Mouse (Mus musculus) NIH3T3 (cell line): ENCODE measurements around the gene Ppan.
A peak's percentile ranks its signal among the peaks of the same experiment; 100 is the strongest.

Source experiments
- DNase-seq: peaks from one replicate; pipeline ENCODE4 v3.0.0-alpha.2; 2012; ENCODE audit warnings: low read depth

Ppan gene

DNA sequence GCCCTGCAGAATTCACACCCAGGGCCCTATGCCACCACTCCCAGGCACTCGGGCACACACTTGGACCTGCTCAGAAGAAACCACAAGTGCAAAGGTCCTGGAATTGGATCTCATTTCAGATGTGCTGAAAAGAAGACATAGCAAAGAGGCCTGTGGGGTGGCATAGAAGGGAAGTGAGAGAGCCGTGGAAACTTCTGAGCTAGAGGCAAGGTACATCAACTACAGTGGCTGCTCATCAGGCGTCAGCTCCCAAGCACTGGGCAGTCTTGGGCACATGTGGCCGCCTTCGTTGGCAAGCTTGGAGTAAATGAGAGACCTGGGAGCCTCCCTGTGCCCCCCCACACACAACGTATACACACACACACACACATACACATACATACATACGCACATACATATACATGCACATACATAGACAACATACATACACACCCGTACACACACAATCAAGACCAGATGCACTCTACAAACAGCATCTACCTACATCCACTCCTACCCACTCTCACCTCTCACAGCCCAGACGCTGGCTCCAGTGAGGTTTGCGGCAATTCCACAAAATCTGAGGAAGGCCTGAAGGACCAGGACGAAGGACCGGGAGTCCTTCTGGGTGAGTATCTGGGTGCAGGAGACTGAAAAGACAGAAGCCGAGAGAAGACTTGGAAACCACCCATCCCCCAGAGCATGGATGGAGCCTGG is 8.7 kb upstream of the Ppan start, which contains the start of gene Angptl6:
Gene Angptl6 (minus strand): TSS at position 631 of the 696 bp plus-strand sequence.
- no peak for DNase-seq

DNA sequence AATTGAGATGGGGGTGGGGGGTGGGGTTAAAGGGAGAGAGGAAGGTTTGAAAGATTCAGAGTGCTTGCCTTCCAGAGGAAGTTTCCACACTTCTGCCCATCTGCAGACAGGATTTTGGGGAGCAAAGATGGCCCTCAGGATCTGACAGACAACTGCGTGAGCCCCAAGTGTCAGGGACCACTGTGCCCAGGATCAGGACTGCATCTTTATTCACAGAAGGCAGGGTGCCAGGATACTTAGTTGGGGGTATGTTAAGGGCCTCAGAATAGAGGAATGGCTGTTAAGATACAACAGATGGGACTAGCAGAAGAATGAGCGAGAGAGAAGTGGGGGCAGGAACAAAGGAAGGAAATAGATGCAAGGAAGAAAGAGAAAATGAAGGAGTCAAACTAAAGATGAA is 1.4 kb upstream of the Ppan start:
- DNase-seq, result no peak

DNA sequence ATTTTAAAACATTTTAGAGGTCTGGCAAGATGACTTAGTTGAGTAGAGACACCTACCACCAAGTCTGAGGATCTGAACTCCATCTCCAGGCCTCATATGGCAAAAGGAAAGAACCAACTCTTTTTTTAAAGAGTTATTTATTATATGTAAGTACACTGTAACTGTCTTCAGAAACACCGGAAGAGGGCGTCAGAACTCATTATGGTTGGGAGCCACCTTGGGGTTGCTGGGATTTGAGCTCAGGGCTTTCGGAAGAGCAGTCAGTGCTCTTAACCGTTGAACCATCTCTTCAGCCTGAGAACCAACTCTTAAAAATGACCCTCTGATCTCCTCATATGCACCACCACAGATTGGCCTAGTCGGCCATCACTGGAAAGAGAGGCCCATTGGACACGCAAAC is 784 bp upstream of the Ppan start:
- no peak for DNase-seq

DNA sequence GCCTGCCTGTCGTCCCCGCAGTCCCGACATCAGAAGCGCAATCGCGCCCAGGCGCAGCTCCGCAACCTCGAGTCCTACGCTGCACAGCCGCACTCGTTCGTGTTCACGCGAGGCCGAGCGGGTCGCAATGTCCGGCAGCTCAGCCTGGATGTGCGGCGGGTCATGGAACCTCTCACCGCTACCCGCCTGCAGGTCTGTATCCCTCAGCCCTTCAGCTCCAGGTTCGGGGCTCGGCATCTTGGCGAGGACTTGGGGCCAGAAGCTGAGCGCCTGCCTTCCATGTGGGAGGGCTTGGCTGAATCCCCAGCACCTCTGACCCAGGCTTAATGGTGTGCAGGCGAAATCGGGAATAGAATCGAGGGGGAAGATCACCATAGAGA is 401 bp downstream of the Ppan start:
- peak; percentile 51 for DNase-seq

DNA sequence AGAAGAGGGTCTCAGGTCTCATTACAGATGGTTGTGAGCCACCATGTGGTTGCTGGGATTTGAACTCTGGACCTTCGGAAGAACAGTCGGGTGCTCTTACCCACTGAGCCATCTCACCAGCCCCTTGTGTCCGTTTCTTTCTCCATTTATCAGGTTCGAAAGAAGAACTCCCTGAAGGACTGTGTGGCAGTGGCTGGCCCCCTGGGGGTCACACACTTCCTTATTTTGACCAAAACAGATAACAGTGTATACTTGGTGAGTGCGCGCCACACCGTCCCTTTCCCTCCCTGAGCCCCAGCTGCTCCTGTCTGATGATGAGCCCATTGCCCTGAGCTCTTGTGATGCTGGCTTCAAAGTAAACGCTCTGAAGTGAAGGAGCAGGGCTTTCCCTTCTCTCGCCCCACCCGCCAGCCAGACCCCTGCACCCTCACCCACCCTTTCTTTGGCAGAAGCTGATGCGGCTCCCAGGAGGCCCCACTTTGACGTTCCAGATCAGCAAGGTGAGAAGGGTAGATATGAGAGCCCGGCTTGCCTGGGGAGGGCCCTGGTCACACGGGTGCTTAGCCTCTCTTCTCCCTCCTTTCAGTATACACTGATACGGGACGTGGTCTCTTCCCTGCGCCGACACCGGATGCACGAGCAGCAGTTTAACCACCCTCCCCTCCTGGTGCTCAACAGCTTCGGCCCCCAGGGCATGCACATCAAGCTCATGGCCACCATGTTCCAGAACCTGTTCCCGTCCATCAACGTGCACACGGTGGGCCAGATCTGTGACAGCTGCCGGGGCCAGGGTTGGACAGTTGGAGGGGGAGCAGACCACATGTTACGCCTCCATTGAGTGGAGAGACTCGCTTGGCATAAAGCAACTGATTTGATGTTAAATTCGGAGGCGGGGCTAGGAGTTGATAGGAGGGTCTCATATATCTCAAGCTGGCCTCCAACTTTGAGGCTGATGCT is 1.5 kb downstream of the Ppan start:
- DNase-seq, result no peak

DNA sequence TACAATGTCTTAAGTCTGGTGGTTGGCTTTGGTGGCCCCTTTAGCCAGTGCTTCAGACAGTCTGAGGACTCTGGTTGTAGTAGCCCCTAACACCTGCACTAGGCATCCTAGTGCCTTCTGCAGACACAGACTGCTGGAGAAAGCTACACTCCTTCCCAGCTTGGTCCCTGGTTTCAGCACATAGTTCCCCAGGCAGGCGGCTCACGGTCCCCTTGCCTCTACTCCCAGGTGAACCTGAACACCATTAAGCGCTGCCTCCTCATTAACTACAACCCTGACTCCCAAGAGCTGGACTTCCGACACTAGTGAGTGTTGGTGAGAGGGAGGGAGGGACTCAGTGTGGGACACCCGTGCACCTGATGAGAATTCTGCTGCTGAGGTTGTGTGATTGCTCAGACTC is 2.4 kb downstream of the Ppan start:
- no peak for DNase-seq

DNA sequence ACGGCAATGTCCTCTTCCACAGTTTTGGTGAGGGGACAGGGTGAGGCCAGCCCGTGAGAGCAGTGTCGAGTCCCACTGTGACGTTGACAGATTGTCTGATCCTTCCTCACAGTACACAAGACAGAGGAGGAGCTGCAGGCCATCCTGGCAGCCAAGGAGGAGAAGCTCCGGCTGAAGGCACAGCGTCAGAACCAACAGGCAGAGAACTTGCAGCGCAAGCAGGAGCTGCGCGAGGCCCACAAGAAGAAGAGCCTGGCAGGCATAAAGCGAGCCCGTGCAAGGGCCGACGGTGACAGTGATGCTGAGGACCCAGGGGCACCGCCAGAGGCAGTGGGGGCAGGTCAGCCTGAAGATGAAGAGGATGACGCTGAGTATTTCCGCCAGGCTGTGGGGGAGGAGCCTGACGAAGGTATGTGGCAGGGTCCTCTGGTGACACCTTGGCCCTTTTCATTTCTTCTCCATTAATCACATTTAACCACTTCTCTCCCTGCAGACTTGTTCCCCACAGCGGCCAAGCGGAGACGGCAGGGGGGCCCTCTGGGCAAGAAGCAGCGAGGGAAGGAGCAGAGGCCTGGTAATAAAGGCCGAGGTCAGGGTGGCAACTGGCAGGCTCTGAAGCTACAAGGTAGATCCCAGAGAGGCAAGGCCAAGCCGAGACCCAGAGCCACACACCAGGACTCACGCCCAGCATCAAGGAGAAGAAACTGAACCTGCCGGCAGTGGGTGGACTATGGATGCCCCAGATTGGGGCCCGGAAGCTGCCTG is 3.5 kb downstream of the Ppan start:
- DNase-seq, result no peak

DNA sequence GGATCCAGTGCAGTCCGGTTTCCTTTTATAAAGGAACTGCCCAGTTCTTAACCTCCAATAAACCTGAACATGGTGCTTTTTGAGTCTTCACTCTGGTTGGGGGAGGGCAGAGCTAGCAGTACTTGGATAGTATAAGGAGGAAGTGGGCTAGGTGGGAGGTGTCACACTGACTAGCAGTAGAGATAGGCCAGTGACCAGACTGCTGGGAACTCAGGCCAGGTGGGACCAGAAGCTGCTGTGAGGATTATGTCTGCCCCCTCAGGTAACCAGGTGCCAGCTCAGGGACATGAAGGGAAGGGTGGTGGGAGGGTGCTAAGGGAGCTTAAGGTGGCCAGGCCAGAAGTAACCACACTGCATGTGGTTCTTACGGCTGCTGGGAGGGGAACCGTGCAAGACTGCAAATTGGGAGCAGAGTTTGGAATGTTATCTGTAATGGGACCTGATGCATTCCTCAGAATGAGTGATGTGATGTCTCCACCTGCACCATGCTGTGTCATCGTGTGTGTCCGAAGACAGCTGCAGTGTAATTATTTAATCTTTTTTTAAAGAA is 4.2 kb downstream of the Ppan start:
- no peak for DNase-seq

DNA sequence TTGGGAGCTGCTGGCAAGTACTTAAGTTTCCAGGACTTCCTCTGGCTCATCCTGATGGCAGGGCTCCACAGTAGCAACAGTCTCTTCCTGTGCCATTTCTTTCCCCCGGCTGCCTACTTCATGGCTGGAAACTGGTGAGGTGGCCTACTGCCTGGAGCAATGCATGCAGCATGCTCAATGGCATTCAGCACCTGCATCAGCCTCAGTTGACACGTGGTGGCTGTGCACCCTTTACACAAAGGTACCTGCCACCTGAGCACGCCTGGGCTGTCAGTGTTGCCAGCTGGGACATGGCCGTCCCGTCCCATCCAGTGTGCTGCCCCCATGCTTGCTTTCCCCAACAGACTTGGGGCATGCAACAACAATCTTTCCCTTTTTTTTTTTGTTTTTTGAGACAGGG is 5.1 kb downstream of the Ppan start:
- DNase-seq, result no peak

DNA sequence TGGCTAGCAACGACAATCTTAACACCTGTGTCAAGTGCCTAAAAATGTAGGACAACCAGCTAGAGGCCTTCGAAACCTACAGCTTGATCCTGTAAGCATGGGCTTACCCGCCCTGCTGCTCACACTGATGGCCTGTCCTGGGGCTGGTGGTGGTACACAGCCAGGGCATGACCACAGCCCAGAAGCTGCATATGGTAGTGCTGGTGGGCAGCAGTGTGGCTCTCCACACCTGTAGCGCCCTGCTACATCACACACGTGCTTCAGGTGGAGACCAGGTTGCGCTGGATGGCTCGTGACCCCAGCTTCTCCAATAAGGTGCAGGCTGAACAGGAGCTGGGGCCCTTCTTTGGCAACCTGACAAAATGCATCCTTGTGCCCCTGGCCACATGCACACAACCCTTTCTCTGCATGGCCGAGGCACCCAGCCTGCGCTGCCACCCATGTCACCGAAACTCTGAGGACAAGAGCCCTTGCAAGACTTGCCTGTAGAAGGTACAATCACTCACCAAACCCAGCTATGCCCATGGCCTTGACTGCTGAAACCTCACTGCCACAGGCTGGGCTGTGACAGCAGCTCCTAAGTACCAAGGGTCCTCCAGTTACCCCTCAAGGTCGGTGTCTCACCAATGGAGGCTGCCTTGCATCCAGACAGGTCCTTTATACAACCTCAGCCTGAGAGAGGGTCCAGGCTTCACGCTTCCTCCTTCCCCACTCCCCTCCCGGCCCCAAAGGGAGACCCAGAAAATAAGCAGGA is 5.8 kb downstream of the Ppan start:
- no peak for DNase-seq

DNA sequence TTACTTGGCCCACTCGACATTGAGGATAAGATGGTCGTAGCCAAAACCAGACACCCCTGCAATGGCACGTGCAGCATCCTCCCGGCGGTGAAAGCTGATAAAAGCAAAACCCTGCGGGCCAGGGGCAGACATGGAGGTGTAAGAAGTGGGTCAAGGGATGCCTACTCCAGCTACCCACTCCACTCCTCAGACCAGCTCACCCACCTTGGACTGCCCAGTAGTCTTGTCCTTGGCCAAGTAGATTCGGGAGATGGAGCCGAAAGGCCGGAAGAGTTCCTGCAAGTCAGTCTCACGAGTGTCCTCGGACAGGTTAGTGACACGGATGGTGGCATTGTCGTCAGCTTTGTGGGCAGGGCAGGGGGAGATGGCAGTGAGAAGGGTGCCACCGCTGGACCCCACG is 6.7 kb downstream of the Ppan start:
- no peak for DNase-seq

DNA sequence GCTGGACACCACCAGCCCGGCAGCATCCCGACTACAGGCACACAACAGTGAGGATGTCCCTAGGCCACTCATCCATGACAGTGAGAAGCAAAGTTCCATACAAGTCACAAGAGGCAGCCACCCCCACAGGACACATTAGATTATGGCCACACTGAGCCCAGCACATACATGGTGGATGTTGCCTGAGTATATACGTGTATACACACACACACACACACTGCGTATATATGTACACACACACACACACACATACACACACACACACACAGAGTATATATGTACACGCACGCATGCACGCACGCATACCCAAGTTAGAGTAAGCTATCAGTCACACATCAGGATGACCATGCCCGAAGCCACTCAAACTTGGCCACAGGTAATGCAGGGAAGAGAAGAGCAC is 7.4 kb downstream of the Ppan start:
- DNase-seq, result no peak

DNA sequence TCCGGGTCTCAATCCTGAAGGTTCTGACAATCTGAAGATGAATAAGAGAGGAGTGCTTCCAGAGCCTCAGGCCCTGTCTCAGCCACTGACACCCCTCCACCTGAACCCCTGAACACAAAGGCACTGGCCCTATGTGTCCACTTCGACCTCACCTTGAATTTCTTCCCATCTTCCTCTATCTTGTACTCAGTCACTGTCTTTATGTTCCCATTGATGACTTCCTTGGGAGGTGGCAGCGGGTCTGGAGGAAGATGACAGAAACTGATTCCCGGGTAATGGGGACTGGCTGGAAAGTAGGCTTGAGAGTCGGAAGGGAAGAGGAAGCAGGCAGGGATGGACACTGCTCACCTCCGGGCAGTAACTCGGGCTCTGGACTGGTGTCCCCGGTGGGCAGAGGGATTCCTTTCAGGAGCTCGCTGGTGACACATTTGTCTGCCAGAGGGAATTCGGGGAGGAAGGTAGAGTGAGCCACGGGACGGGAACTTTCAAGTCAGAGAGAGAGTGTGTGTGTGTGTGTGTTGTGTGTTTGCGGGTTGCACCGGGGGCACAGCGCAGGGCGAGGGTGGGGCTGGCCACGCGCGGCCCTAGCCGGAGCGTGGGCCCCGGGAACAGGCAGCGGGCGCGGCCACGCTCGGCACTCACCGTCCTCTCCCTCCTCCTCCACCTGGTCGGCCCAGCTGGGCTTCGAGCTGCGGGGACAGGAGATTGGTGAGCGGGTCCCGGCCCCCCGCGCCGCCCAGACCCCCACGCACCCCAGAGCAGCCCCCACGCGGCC is 9.9 kb downstream of the Ppan start:
- DNase-seq, result no peak

DNA sequence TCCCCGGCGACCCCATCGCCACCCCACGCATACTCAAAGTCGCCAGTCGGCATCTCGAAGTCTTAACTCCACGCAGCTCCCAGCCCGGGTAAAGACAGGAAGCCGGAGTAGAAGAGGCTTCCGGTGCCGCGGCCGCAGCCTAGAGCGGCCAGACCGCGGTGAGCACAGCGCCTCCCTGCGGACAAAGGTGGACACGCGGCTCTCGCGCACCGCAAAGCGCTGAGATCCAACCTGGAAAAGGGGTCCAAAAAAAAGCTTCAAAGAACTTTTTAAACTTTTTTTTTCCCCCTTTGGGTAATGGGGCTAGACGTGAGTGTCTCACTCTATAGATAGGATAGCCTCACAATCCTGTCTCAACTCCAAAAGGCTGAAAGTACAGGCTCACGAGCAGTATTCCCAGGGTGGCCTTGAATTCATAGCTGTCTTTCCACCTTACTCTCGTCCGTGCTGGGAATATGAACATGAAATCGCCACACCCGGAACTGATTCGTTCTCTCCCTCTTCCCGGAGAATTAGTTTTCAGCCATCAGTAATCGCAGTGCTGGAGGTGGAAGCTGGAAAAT is 10.6 kb downstream of the Ppan start, which contains the start of gene Eif3g:
Gene Eif3g (minus strand): TSS at position 113 of the 563 bp plus-strand sequence.
- peak; percentile 88 for DNase-seq

DNA sequence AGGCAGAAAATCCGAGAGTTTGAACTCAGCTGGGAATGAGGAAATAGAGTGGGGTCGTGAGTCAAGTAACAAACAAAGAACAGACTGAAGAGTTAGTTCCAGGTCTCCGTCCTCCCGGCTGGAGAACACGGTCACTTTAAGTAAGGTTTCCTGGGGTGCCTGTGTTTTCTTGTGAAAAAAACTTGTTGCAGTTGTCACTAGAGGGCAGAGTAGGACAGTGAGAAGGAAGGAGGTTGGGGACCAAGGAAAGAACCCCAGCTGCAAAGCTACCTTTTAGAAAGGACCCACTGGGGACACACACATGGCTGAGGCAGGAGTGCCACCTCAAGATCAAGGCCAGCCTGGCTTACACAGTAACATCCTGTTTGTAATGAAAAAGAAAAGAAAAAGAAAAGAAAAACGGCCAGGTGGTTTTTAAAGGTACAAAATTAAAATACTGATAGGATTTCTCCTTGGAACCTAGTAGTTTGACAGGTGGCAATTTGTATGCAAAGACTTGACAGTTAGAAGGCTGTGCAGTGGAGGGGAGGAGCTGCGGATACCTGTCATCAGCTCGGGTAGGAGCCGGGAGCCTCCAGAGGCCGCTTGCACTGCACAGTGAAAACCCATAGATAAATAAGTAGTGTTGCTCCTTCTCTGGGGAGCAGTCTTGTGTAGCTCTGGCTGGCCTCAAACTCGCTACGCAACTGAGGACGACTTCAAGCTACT is 13.6 kb downstream of the Ppan start:
- peak; percentile 74 for DNase-seq

DNA sequence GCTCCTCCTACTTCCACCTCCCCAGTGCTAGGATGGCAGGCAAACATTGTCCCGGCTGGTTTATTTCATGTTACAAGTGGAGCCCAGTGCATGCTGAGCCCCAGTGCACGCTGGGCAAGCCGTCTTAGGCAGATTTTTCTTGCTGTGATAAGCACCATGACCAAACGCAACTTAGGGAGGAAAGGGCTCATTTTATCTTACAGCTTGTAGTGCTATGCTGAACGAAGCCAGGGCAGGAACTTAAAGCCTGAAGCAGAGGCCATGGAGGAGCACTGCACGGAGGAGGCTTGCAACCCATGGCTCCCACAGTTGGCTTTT is 14.2 kb downstream of the Ppan start:
- DNase-seq, result no peak

DNA sequence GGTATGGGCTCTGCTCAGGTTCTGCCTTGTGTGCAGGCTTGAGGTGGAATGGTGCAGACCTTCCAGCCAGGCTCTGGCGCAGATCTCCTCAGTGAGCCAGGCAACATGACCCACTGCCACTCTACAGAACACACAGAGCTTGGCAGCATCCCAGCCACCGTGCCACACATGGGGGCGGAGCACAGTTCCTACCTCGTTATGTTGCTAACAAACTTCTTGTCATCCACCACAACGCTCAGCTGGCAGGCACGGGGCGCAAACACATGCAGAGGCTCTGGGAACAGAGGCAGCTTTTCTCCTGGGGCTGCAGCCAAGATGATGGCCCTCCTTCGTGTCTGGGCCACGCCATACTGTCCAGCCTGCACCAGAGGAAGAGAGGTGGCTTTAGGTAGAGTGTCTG is 22.0 kb downstream of the Ppan start:
- no peak for DNase-seq

DNA sequence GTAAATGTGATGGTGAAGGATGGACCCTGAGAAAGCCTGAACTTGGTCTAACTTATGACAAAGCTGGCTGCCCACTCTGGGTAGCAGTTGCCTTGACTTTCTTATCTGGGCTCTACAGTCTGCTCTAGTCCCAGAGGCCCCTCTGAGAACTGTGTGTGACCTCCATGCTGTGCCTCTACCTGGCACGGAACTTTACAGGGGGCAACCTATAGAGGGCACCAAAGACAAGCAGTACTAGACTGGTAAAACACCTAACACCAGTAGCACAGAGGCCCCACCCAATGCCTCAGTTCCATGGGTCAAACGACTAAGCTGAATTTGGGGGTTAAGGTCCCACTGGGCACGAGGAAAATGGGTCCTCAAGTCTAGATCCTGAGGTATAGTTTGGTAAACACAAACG is 28.2 kb downstream of the Ppan start:
- peak; percentile 62 for DNase-seq

DNA sequence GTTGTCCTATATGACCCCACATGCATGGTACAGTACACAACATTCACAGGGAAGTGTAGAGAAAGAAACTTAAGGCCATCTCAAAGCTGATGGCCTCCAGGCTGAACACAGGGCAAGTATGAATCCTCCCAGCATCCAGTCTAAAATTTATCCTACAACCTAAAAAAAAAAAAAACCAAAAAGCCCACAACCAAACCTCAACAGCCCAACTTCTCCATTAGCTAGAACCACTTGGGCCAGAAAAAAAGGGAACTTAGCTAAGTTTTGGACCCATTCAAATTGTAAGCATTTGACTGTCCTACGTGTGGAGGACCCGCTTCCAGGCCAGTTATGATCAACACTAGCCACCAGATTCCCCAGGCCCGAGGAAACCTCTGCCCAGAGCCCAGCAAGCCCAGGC is 35.3 kb downstream of the Ppan start:
- no peak for DNase-seq
